Mouse (Mus musculus) layer of hippocampus, postnatal 10 days (tissue): ENCODE results near the gene Fam81a. TPM values are rescaled to one million over a fixed set of nuclear protein-coding genes. Genes with fewer than 3 reads are reported as not detected.

Experiments
- DNase-seq, 2 experiments: peaks; one replicate each; pipeline ENCODE4 v3.0.0; 2021; ENCODE audit warnings: low spot score in 2 of 2
- total RNA-seq, 2 experiments: library from RNA; stranded (reverse); gene quantifications; 2 replicates each; pipeline ENCODE4 v1.2.3; 2021

The Fam81a gene
- total RNA-seq, 2 experiments from 2014 or later, result 109 to 116 TPM

DNA sequence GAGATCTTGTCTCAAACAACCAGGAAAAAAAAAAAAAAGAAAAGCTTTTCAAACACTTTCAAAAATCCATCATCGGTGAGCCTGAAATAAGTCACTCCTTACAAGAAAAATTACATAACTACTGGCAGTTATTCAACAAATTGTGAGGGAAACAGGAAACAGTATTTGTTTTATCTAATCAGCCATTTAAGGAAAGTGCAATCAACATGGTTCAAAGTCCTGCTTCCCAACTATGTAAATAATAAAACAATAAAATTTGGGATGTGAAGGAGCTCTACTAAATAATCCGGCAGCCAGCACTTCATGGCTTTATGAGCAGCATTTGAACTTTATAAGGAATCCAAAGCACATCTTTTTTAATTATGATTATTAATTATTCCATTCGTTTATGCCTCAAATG is 80.3 kb downstream of the Fam81a start:
- no peak for DNase-seq

DNA sequence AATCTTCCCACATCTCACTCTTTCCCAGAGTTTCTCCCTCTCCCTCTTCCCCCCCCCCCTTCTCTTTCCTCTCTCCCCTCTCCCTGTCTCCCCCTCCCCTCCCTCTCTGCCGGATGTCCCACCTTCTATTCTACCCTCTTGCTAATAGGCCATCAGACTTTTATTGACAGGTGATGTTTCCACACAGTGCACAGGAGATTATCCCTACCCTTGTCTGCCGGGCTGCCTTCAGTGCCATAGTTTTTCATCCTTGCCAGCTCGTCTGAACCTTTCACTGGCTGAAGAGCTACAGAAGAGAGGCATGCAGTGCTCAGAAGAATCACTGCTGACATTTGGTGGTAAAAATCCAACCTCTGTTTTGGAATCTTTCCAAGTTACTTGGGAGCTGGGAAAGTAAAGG is 88.9 kb downstream of the Fam81a start:
- DNase-seq, result no peak

DNA sequence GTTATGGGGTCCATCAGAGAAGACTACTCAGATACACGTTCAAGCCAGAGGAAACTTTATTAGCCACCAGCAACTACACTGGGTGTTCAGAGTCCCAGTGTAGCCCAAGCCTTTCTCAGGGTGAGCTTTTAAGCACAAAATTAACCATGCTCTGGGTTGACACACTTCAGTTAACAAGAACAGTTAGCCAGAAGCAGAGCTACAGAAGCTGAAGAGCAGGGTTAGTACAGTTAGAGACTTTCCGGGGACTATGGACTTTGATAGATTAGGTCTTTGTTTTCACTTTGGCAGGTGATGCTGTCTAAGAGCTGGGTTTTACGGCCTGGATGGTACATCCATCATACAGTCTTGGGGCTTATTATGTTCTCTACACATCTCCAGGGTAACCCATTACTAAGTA is 89.6 kb downstream of the Fam81a start:
- no peak for DNase-seq

DNA sequence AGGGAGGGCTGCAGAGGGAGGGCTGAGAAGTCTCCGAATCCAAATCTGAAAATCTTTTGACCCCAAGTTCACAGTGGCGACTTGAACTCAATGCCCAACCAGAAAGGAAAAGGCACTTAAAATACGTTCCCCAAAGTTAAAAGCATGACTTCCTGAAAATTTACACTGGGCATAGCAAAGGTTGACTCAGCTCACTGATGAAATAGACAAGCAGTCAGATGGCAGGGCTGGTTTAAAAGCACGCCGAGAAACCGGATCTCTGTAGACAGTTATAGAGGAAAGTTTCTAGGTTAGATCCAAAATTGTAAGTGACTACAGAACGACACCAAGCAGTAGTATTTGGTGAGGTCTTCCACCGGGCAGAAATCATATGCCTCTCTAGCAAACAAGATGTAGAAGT is 92.5 kb downstream of the Fam81a start:
- DNase-seq, result no peak

DNA sequence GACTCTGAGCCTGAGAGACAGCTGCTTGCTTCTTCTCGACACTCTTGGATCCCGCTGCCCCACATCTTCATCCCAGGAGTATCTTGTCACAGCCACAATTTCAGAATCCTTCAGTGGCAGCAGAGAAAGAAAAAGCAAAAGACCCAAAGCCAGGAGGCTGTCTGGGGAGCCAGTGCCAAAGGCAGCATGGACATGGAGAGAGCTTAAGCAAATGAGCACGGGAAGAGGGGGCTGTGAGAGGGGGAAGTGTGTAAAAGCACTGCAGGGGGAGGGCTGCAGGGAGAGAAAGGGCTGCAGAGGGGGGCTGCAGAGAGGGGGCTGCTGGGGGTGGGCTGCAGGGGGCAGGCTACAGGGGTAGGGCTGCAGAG is 93.0 kb downstream of the Fam81a start:
- no peak for DNase-seq

DNA sequence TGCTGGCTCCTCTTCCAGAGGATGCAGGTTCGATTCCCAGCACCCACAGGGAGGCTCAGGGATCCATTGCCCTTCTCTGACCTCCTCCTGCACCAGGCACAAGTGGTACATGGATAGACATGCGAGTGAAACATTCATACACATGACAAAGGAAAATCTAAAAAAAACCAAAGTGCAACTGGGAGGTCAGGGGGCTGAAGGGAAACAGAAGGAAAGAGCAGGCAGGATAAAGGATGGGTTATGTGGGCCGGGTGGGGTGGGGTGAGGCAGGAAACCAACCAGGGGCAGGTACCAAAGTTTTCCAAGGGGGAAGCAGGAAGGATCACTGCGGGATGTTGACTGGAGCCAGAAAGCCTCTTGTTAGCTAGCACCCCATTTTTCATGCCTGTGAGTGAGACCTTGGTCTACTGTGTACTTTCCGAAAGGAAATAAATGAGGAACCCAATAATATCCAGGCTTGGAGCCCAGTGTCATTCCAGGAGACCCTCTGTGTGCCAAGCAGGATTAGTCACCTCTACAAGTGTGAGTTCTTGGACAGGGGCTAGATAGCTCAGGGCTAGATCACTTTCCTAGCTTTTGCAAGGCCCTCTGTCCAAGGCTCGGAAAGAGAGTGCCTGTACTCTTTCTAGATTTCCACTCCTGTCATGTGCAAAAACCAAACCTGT is 93.5 kb downstream of the Fam81a start:
- DNase-seq, result no peak

DNA sequence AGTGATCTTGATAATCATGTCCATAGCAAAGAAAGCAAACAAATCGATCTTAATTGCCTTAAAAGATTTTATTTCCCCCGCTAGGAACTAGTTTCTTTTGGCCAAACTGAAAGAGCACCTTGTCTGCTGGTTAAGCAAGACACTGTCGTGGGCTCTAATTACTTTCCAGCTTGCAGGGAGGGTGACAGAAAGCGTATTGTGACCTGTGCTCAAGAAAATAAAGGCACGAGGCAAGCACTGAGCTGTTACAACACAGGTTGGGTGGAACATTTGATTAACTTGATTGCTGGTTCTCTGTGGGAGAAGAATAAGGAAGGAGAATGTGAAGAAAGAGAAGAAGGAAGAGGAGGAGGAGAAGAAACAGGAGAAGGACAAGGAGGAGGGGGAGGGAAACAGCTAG is 94.1 kb downstream of the Fam81a start:
- no peak for DNase-seq

DNA sequence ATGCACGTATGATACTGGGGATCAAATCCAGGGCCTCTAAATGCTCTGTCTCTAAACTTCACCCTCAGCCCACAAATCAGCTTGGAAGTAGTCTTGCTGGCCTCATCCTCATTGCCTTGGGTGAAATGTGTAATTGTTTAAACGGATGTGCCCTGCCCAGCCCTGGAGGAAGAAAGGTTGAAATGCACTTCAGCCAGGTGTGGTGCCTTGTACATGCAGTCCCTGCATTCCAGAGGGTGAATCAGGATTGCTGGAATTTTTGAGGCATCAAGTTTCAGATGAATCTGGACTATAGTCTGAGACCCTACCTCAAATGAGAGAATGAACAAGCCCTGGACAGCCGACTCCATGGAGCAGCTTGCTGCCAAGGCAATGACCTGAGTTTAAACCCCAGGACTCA is 94.5 kb downstream of the Fam81a start:
- DNase-seq, result no peak

DNA sequence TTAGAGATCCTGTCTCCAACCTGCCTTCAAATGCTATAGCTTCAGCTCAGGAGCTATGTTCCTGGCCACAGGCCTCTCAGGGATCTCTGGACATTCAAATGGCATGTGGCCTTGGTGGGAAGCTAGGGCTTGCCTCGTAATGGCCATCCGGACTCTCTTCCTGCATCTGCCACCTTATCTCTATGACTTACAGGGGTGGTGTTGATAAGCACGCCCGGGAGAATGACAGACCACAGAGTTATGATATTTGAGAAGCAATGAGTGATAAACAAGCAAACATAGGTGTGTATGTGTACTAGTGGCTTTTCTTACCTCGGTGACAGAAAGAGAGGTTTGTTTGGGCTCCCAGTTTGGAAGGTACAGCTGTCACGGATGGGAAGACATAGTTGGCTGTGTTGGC is 96.1 kb downstream of the Fam81a start:
- no peak for DNase-seq

DNA sequence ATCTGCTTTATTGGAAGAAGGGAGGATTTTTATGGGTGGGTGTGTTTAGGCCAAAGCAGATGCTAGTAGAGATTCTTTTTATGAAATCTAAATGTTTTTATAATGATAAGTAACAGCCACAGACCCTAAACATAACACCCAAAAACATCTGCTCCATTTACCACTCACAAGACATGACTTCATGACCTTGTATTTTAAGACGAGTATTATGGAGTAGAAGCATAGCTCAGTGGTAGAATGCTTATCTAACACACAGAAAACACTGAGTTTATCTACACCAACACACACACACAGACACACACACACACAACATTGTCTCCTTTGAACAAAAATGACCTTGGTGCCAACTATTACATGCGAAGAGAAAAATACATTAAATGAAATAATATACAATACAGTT is 97.5 kb downstream of the Fam81a start:
- no peak for DNase-seq

DNA sequence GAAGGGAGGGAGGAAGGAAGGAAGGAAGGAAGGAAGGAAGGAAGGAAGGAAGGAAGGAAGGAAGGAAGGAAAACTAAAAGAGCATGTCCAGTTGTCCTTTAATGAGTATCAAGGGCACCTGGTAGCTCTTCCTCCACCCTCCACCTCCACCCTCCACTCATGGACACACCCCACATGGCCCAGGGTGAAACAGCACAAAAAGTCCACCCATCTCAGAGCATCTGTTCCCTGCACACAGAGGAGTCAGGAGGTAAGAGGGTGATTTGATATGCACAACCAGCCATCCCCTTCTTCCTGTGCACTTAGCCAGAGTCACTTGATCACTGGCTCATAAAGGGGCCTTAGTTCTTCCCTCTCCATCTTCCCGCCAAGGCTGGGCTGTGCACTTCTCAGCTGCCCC is 99.4 kb downstream of the Fam81a start:
- DNase-seq, result no peak

DNA sequence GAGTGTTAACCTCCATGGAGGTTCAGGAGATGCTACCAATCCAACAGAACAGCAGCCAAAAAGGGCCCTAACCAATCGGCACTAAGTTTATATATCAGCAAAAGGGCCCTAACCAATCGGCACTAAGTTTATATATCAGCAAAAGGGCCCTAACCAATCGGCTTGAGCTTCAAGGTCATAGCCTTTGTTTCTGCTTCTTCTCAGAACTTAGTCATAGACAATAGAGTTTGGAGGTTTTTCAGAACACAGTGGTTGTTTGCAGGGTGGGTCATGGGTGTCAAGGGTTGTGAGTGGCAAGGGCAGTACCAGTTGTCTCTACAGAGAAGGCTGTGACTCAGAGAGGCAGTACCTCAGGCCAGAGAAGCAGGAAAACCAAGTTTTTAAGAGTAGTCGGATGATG is 100.2 kb downstream of the Fam81a start:
- no peak for DNase-seq

DNA sequence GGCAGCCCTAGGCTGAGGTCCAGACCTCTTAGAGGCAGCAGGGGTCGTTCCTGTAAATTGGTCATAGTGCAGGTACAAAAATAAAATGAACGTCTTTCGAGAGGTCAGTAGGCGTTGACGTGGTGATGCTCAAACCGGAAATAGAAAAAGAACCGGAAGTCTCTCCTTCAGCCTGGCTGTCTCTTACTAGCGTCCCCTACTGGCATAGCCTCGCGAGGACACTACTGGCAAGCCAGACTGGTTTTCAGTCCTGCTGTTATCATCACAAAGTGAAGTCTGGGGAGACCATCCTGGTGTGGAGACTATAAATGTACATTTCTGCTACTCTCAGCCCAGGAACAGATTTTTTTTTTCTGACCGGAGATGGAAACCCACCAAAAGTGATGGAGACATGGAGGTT is 101.8 kb downstream of the Fam81a start:
- no peak for DNase-seq

DNA sequence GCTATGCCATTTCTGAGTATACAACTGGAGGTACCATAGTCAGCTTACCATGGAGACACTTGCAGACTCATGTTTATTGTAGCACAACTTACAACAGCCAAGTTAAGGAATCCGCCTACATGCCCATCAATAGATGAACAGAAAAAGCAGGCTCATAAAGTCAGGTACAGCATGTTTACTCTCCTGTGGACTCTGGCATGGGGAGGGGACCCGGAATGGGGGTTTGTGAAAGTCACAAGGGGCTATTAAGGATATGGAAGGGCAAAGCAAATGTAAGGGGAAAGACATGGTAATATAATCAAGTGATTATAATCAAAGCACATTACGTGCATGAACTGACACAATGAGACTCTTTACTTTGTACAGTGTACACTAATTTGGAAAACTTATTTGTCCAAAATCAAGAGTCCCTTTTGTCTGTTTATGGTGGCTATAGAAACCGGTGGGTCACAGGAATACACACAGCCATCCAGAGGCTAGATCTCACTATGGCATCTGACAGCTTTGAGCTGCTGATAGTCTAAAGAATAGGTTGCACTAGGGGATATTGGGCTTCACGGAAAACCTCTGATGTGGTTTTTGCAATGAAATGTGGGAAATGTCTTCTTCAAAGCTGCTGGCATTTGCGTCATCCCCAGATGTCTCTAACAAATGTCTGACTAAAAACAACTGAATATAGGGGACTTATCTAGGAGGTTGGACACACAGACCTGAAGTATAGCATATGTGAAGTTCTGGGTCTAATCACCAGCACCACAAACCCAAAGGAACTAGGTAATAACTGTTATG is 102.6 kb downstream of the Fam81a start:
- no peak for DNase-seq

Other genes with a start within 250 kb of the Fam81a start
- gene Bnip2, start 153.1 kb downstream of the Fam81a start, total RNA-seq, result 10 to 100 TPM; 39.5 to 47.6 TPM
- gene Gtf2a2, start 130.0 kb downstream of the Fam81a start, total RNA-seq, result 10 to 100 TPM; 71.6 to 73.5 TPM
- gene Gcnt3, start 104.5 kb downstream of the Fam81a start, total RNA-seq, result not detected
- gene Myo1e, start 64.8 kb upstream of the Fam81a start, total RNA-seq, result 1 to 10 TPM; 7.6 to 8.8 TPM